Mouse (Mus musculus) G1E (cell line): ENCODE data around the gene Orai1. TPM values are rescaled to one million over a fixed set of nuclear protein-coding genes. Genes with fewer than 3 reads are reported as not detected.

Experiments
- ATAC-seq: 2 replicates; pipeline ENCODE4 v1.8.0; 2016; ENCODE audit warnings: mild to moderate bottlenecking; ENCODE audit not compliant: insufficient number of reproducible peaks, poor library complexity, low FRiP score, severe bottlenecking; ENCODE audit errors: extremely low read depth
- DNase-seq: peaks from one replicate; pipeline ENCODE4 v3.0.0; 2012; ENCODE audit warnings: low spot score
- H3K27me3 ChIP-seq: 2 replicates; pipeline ENCODE4 v1.6.1; 2012; ENCODE audit warnings: mild to moderate bottlenecking, low read length, inconsistent platforms; ENCODE audit not compliant: insufficient read depth
- H3K36me3 ChIP-seq: replicated peaks from 2 replicates; pipeline ENCODE3; 2012; ENCODE audit warnings: mild to moderate bottlenecking, inconsistent platforms
- H3K4me1 ChIP-seq: 2 replicates; pipeline ENCODE4 v1.6.1; 2012; ENCODE audit warnings: low read depth, low read length, inconsistent platforms, mixed read lengths; ENCODE audit not compliant: insufficient read depth
- H3K4me3 ChIP-seq: 2 replicates; pipeline ENCODE4 v1.5.1; 2012; ENCODE audit warnings: low read depth, mild to moderate bottlenecking, inconsistent platforms, low read length, moderate library complexity, mixed read lengths
- H3K9me3 ChIP-seq: replicated peaks from 2 replicates; pipeline ENCODE4 v1.6.1; 2012; ENCODE audit warnings: inconsistent platforms
- CTCF ChIP-seq: IDR thresholded peaks from 2 replicates; pipeline ENCODE4 v1.5.1; 2012; ENCODE audit warnings: low read depth, low read length, inconsistent platforms, mixed read lengths
- GATA1 ChIP-seq: IDR thresholded peaks from 2 replicates; pipeline ENCODE4 v1.6.1; 2012; ENCODE audit warnings: borderline replicate concordance, low read length, inconsistent platforms, mixed read lengths
- GATA2 ChIP-seq: IDR thresholded peaks from 2 replicates; pipeline ENCODE4 v1.6.1; 2012; ENCODE audit warnings: low read depth, low read length, inconsistent platforms, borderline replicate concordance
- POLR2AphosphoS5 ChIP-seq: IDR thresholded peaks from 2 replicates; pipeline ENCODE4 v1.6.1; 2012; ENCODE audit warnings: low read depth, low read length, inconsistent platforms; ENCODE audit not compliant: insufficient replicate concordance
- TAL1 ChIP-seq: conservative IDR thresholded peaks from 2 replicates; pipeline ENCODE4 v1.6.1; 2012; ENCODE audit warnings: low read depth, low read length, inconsistent platforms, mixed read lengths
- polyA plus RNA-seq: library from polyadenylated mRNA; stranded (reverse); fragments of >175 nt; gene quantifications from 2 replicates; pipeline ENCODE4 v1.2.3, GENCODE M21; 2012
- total RNA-seq, 2 experiments: library from RNA; stranded (forward) in 1 of 2; stranded (reverse) in 1 of 2; fragments of 200-1000 nt in 1 of 2; fragments of >200 nt in 1 of 2; fragmentation: Nextera tagmentation in 1 of 2; gene quantifications; 2 replicates each; pipeline ENCODE4 v1.2.3; 2014 to 2017

Gene Orai1
- total and polyA plus RNA-seq, 3 experiments: 7.1 to 18.1 (median 16.0) TPM

DNA sequence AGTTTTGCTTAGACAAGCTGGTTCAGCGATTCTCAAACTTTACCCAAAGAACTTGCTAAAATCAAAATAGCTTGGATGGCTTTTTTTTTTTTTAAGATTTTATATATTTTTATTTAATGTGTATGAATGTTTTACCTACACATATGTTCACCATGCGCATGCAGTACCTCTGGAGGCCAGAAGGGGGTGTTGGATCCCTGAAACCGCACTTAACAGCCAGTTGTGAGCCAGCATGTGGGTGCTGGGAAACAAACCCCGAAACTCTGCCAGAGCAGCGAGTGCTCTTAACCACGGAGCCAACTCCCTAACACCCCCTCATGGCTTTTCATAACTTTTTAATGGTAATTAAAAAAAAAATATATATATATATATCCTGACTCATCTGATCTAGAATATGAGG is 4.1 kb upstream of the Orai1 start:
- no peak for ATAC-seq
- DNase-seq: no peak
- H3K36me3 ChIP-seq: no peaks in the 10 kb centered on the region
- H3K4me1 ChIP-seq: peaks cover 25% of the 10 kb centered on the region
- no peak for TF ChIP-seq CTCF
- no peak for TF ChIP-seq GATA2
- no peak for TF ChIP-seq GATA1
- TF ChIP-seq TAL1: no peak
- TF ChIP-seq POLR2AphosphoS5: no peak
- peaks cover 41% of the 10 kb centered on the region for H3K27me3 ChIP-seq
- no peaks in the 10 kb centered on the region for H3K9me3 ChIP-seq
- H3K4me3 ChIP-seq: no peak overlapping the region

DNA sequence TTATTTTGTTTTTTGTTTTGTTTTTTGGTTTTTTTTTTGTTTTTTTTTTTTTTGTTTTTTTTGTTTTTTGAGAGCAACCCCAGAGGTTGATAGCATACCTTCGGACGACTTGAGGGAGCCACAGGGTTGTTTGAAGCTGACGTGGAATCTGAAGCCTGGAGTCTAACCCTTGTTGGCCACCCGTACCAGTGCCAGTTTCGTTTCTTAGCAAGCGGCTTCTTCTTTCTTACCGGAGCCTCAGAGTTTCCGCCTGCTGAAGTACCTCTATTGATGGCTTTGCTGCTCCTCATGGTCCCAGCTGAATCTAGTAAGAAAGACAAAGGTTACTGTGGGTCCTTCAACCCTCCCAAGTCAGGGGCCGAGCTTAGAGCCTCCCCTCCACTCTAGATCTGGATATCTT is 3.2 kb upstream of the Orai1 start:
- Histone ChIP-seq H3K9me3 (no peaks in the 10 kb centered on the region), H3K4me1 (peaks cover 26% of the 10 kb centered on the region), H3K4me3 (no peak overlapping the region), H3K36me3 (no peaks in the 10 kb centered on the region), H3K27me3 (peaks cover 34% of the 10 kb centered on the region)
- TF ChIP-seq GATA1: no peak
- no peak for TF ChIP-seq GATA2
- TF ChIP-seq TAL1: no peak
- no peak for TF ChIP-seq POLR2AphosphoS5
- TF ChIP-seq CTCF: no peak
- DNase-seq: no peak
- ATAC-seq: no peak

GRCm38 (mm10) chr5:123013599-123014315 is 1.1 kb upstream of the Orai1 start:
- no peak overlapping the region for H3K4me3 ChIP-seq
- ATAC-seq (no peak), DNase-seq (peak; percentile 60)
- H3K4me1 ChIP-seq: peaks cover 37% of the 10 kb centered on the region
- no peaks in the 10 kb centered on the region for H3K9me3 ChIP-seq
- H3K27me3 ChIP-seq: peaks cover 14% of the 10 kb centered on the region
- peaks cover 20% of the 10 kb centered on the region for H3K36me3 ChIP-seq
- TF ChIP-seq GATA1 (no peak), CTCF (peak; percentile 46)

GRCm38 (mm10) chr5:123015915-123016314 is 1.0 kb downstream of the Orai1 start:
- Histone ChIP-seq H3K4me3 (peak overlapping the region; percentile 75), H3K36me3 (peaks cover 30% of the 10 kb centered on the region), H3K4me1 (peaks cover 40% of the 10 kb centered on the region), H3K27me3 (no peaks in the 10 kb centered on the region), H3K9me3 (no peaks in the 10 kb centered on the region)
- TF ChIP-seq GATA1 (no peak), GATA2 (no peak), TAL1 (no peak), CTCF (no peak), POLR2AphosphoS5 (no peak)
- ATAC-seq: no peak
- no peak for DNase-seq

DNA sequence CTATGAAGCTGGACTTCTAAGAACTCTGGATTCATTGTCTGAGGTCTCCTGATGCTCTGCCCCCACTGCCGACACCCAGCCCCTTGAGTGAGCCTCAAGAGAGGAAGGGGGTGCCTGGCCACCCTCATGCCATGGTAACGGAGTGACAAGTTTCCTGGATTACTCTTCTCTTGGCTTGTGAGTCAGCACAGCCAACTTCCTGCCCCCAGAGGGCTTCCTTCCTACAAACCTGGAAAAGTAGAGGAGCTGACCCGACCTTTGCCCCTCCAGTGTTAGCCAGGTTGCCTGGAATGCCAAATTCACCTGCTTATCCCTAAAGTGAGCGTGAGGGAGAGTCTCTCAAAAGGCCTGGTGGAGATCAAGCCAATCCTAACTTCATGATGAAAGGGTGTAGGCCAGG is 2.6 kb downstream of the Orai1 start:
- Histone ChIP-seq H3K27me3 (no peaks in the 10 kb centered on the region), H3K36me3 (peaks cover 36% of the 10 kb centered on the region), H3K9me3 (no peaks in the 10 kb centered on the region), H3K4me3 (no peak overlapping the region), H3K4me1 (peaks cover 40% of the 10 kb centered on the region)
- ATAC-seq (no peak), DNase-seq (no peak)
- TF ChIP-seq GATA1 (no peak), GATA2 (no peak), TAL1 (no peak), POLR2AphosphoS5 (no peak), CTCF (no peak)

GRCm38 (mm10) chr5:123019336-123020016 is 4.6 kb downstream of the Orai1 start:
- Histone ChIP-seq H3K4me3 (no peak overlapping the region), H3K4me1 (peaks cover 29% of the 10 kb centered on the region), H3K27me3 (no peaks in the 10 kb centered on the region), H3K36me3 (peaks cover 38% of the 10 kb centered on the region), H3K9me3 (no peaks in the 10 kb centered on the region)
- DNase-seq (no peak), ATAC-seq (no peak)
- TF ChIP-seq POLR2AphosphoS5 (no peak), GATA2 (no peak), GATA1 (no peak), CTCF (no peak), TAL1 (no peak)
